Mouse (Mus musculus): ENCODE data around the gene Zfp941.
"Not testable (repeated sequence)": the region's sequence is repeated elsewhere in the genome, so short reads cannot be mapped to it uniquely, and the experiment has no call there.

Zfp941 gene

DNA sequence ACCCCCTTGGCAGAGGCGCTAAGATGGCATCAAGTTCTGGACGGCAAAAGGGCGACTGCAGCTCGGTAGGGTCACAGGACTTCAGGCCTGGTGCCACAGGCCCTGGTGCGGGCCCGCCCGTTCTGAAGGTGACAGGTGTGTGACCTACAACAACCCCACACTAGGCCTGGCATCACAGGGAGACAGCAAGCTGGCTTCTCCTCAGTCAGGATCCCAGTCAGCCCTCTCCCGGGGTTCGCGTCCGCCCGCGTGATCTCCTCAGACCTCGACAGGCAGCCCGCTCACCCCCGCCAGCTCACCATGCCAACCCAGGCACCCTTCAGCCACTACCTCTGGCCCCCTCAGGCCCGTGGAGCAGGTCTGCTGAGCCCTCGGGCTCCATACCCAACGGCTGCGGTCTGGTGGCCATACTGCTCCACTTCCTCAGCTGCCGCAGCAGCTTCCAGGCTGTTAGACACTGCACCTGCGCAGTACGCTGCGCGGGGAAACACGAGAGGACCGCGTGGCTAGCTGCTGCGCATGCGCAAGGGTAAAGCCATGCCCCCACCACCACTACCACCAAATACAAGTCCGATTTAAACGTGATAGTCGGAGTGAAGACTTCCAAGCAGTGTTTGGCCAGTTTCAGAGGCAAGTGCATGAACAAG is 34.4 kb downstream of the Zfp941 start, which contains the start of gene Syce1:
Gene Syce1 (minus strand): TSS at position 447 of the 647 bp plus-strand sequence.
- no peak for DNase-seq (ENCODE audit: low spot score in 2 of 2)

DNA sequence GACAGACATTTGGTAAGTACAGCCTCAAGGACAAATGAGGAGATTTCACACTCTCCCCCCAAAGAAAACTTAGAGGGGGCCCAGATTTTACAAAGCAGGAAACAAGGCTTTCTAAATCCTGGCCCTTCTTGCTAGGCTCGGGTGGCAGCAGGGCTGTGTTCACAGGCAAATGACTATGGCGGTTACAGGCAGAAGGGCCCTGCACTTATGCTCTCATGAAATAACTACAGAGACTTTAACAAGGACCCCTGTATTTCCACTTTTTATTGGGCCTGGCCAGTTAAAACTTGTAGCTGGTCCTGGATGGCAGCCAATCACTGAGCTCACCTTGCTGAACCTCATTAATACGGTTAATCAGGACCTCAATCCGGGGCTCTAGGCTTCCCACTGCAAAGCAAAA is 41.4 kb downstream of the Zfp941 start:
- no peak for DNase-seq (ENCODE audit: low spot score in 2 of 2)

DNA sequence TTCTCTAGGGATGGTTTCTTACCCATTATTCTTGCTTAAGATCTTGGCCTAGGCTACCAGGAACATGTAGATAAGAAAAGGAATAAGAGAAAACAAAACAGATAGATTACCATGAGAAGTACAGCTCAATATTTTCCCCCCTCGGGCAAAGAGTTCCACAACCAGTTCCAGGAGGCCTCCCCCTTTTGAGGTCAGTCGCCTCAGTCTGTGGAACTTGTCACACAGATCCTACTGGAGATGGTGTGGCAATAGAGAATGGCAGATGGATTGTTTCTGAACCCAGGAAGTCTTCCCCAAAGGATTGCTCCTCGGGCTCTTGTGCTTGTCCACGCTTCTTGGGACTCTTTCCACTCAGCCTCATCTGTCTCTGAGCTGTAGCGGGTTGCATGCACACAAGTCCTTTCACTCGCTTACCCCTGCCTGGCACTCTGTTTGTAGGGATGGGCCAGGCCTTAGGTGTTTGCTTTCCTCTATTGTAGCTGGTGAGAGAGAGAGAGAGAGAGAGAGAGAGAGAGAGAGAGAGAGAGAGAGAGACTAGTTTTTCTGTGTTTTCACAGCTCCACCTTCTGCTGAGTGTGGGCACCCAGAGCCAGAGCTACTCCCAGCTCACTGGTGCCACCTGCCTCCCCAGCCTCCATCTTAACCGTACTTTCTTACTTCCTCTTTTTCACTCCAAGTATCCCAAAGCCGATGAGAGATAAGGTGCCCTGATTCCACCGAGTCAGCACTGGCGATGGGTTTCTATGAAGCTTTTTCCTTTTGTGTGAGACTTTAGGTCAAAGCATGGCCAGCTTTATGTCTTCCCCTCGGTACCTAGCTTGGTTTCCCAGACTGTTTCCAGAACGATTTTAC is 55.9 kb downstream of the Zfp941 start:
- DNase-seq (ENCODE audit: low spot score in 2 of 2): no peak

DNA sequence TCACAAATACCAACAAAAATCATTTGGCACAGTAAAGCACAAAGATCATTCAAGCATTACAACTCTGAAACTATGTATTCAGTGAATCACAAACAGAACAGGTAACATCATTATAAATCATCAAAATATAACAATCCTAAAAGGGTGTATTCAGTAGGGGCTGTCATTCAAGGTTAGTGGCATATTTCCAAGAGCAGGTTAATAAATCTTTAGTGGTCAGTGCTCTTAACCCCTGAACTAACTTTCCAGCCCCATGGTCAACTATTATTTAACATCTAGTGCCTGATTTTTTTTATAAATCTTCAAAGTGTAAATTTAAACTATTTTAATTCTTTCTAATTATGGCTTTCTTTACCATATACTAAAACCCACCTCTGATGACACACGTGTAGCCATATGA is 56.6 kb downstream of the Zfp941 start:
- DNase-seq (ENCODE audit: low spot score in 2 of 2): not testable (repeated sequence)

DNA sequence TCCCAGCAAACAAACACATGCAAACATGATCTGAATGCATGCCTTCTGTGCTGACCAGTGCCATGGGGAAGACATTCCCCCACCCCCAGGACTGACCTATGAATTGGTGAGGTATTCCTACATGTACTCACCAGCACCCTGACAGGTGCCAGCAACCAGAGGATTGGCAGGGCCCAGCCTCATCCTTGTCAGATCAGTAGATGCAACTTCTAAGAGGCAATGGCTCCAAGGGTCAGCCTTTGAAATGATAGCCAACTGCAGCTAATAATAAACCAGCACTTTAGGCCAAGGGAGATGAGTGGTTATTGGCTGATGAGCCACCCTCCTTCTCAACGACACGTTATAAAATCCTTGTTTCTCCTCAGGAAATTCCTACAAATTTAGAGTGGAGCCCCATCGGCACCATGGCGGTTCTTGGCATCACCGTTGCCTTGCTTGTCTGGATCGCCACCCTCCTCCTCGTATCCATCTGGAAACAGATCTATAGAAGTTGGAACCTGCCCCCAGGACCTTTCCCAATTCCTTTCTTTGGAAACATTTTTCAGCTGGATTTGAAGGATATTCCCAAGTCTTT is 58.4 kb downstream of the Zfp941 start, which contains the start of gene Cyp2e1:
Gene Cyp2e1 (plus strand): TSS at position 293 of the 574 bp plus-strand sequence.
- no peak for DNase-seq (ENCODE audit: low spot score in 2 of 2)

DNA sequence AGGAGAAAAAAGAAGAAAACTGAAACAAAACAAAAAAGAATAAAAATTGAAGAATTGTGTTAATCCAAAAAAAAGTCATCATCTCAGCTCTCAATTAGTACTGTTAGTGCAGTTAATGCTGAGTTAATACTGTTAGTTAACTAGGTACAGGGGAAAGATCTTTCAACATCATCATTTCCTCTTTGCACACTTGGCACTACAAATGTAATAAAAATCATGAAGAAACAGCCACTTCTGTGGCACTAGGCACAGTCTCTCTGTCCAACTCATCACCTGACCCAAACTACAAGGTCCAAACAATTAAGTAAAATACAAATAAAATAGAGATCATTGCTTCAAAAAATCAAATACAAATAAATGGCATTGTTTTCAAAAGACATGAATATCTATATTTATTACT is 61.3 kb downstream of the Zfp941 start:
- DNase-seq (ENCODE audit: low spot score in 2 of 2): no peak

All from right cerebral cortex, postnatal 36 days (tissue).